Mouse (Mus musculus) cerebellum, adult (tissue): Measurements from ENCODE around the gene Gzmm.

Source experiments
- ATAC-seq: cut with Nextera tagmentation; 2 replicates; pipeline ENCODE4 v1.9.2; 2017; ENCODE audit warnings: mild to moderate bottlenecking, moderate library complexity, mixed read lengths; ENCODE audit not compliant: insufficient number of reproducible peaks, low FRiP score, low TSS enrichment

The Gzmm gene

GRCm38 (mm10) chr10:79680606-79681495 lies 8.0 kb upstream of the Gzmm start:
- ATAC-seq = peak; percentile 5; the same call in 1 of the 2 replicates

- peak; percentile 85 for ATAC-seq
Measured at GRCm38 (mm10) chr10:79681591-79682245, 7.1 kb upstream of the Gzmm start, which contains the start of gene Cdc34. Gene Cdc34, plus strand, starts transcription at chr10:79682195.

GRCm38 (mm10) chr10:79682551-79682915 lies 6.3 kb upstream of the Gzmm start:
- no peak for ATAC-seq

- no peak for ATAC-seq
Measured at GRCm38 (mm10) chr10:79682916-79683582, 5.8 kb upstream of the Gzmm start.

DNA sequence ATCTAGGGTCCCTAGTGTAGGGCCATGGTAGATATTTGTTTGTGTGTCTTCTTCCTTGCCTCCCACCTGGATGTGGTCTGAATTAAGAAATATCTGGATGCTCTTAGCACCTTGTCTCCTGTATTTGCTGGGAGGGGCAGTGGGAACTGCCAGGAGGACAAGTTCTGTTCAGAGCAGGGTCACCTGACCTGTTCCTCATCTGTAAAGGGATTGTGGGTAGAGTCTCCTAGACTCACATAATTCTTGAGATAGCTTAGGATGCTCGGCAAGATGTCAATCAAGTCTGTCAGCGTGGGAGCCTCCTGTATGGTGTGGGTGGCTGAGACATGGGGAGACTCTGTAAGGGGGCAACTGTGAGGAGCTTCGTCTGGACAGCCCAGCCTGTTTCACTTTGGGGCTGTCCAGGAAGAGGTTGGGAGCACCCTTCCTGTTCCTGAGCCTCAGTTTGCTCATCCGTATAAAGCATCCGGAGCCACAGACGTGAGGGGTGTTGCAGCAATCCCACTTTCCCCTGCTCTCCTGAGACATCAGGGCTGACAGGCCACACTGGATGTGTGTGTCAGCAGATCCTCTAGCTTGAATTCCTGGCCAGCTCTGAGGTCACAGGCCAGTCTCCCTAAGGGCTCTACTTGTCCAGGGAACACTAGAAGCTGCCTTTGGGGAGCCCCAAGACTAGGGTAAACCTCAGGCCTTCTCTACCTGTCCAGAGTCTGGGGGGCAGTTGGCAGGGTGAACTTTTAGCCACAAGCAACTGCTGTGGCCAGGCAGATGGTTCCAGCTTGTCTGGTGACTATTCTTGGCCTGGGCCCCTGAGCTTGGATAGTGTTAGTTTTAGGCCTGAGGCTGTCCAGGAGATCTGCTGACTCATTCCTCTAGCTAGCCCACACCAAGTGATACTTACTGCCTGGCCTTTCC lies 4.8 kb upstream of the Gzmm start:
- ATAC-seq = no peak

DNA sequence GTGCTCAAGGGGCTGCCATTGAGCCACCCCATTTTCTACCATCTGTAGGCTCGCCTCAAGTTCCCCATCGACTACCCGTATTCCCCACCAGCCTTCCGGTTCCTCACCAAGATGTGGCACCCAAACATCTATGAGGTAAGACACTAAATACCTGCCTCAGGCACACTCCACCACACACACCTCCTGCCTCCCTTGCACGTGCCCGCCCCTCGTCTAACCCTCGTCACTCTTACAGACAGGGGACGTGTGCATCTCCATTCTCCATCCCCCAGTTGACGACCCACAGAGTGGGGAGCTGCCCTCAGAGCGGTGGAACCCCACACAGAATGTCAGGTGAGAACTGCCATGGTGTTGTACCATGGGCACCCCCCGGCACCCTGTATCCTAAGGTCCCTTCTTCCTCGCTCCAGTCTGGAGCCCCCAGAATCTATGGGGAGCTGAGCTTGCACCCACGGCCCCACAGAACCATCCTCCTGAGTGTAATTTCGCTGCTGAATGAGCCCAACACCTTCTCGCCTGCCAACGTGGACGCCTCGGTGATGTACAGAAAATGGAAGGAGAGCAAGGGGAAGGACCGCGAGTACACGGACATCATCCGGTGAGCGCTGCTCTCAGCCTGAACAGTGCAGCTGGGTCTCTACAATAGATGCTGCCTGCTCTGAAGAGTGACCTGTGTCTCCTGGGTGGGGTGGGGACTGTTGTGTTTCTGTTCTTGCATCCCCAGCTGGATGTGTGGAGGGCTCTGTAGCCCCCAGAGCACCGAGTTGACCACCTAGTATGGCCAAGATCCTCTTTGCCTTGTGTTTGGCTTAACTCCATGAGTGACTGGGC lies 3.8 kb upstream of the Gzmm start:
- ATAC-seq = no peak

- no peak for ATAC-seq
Measured at GRCm38 (mm10) chr10:79686219-79686618, 2.6 kb upstream of the Gzmm start.

- no peak for ATAC-seq
Measured at GRCm38 (mm10) chr10:79686691-79687090, 2.1 kb upstream of the Gzmm start.

DNA sequence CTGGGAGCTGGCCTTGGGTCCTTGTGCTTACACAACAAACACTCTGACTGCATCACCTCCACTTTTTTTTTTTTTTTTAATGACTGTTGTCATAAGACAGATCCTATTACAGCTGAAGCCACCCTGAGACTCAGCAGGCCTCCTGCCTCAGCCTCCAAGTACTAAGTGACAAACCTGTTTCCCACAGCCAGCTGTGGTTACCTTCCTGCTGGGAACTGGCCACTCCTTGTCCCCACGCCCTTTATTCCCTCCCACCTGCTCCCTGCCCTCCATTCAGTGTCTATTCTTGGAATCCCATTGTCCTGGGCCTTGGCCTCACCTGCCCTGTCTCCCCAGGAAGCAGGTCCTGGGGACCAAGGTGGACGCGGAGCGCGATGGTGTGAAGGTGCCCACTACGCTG lies 1.3 kb upstream of the Gzmm start:
- no peak for ATAC-seq

DNA sequence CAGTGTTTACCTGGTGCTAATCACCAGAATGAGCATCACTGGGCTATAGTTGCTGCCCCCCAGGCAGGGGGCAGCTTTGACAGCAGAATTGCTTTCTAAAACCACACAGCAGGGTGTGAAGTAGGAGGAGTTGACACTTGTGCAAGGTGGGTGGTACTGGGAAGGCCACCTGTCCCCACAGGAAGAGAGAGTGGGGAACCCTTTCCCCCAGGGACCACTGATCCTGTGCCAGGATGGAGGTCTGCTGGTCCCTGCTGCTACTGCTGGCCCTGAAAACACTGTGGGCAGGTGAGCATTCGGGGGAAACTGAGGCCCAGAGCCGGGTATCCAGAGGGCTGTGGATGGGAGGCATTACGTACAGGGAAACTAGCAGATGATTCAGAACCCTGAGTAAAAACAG lies 358 bp downstream of the Gzmm start:
- no peak for ATAC-seq

- no peak for ATAC-seq
Measured at GRCm38 (mm10) chr10:79691986-79692548, 3.2 kb downstream of the Gzmm start.

- no peak for ATAC-seq
Measured at GRCm38 (mm10) chr10:79693580-79694378, 5.0 kb downstream of the Gzmm start.

GRCm38 (mm10) chr10:79694379-79694655 lies 5.5 kb downstream of the Gzmm start:
- no peak for ATAC-seq

DNA sequence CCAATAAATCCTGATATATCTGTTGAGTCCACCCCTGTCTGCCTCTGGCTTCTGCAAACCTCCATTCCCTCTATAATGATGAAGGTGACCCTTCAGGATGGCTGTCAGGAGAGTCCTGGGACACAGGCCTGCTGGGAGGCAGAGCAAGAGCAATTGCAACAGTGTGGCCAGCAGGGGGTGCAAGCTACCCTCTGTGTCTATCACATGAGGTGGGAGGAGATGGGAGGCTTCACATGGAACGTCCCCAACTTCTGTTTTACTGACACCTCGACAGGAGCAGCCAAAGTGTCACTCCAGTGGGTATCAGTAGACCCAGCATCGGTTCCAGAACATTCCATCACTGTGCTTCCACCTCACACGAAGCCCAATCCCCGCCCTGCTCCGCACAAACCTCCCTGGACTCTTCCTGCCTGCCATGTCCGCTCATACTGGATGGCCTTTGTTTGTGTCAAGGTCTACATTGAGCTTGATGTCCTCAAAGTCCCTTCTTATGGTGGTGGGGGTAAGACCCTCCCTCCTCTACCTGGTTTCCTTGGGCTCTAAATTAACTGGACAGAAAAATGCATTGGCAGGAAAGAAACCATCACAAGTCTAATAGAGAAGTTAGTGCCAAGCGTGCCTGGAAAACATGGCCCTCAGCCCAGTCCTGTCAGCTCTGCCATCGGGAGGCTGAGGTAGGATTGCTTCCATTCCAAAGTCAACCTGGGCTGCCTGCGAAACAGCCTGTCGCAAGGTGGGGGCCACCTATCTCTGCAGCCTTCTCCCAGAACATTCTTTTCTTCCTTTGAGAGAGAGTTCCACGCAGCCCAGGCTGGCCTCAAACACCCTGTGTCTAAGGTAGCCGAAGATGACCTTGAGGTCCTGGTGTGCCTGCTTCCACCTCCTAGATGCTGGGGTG lies 6.7 kb downstream of the Gzmm start:
- peak; percentile 66; the same call in 1 of the 2 replicates for ATAC-seq

DNA sequence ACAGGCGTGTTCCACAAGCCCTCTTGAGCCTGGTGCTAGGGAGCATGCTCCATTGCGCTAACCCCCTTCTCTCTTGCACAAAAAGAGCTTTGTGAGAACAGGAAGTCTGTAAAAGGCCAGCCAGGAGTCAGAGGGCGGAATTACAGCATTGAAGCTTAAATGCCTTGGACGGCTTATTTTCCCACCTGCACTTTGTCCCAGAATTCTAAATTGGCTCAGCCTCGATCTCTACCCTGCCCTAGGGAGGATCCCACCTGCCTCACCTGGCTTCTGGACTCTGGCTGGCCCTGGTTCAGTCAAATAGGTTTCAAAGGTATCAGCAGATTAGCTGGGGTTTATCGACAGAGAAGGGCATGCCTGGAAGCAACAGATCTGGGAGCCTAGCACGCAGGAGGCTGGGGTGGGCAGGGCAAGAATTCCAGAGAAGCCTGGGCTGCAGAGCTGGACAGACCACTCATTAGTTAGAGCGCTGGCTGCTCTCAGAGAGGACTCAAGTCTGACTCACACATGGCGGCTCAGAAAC lies 7.4 kb downstream of the Gzmm start:
- ATAC-seq = no peak

GRCm38 (mm10) chr10:79697916-79698315 lies 9.1 kb downstream of the Gzmm start:
- ATAC-seq = peak; percentile 60; the same call in 1 of the 2 replicates

- no peak for ATAC-seq
Measured at GRCm38 (mm10) chr10:79698459-79698858, 9.6 kb downstream of the Gzmm start.
